Mouse (Mus musculus): ENCODE data around the gene Tnfsf9. TPM values are rescaled to one million over a fixed set of nuclear protein-coding genes. Genes with fewer than 3 reads are reported as not detected.
A peak's percentile ranks its signal among the peaks of the same experiment; 100 is the strongest.

Gene Tnfsf9
- polyA plus RNA-seq, 1 experiment from 2014 or later: 5.6 TPM

- Histone ChIP-seq H3K27ac (replicated peaks; ENCODE audit: low read depth, low read length) (no peak overlapping the region), H3K4me2 (ENCODE audit: low read depth, low read length) (peak overlapping the region; percentile 19), H3K4me1 (ENCODE audit: control insufficient read depth, insufficient read depth, low read length) (peaks cover 3% of the 10 kb centered on the region), H3K27me3 (ENCODE audit: control insufficient read depth, insufficient read depth, low read length) (peaks cover 24% of the 10 kb centered on the region), H3K4me3 (ENCODE audit: low read depth, low read length) (peak overlapping the region; percentile 26), H3K9ac (replicated peaks; ENCODE audit: low read length) (no peak overlapping the region), H3K36me3 (replicated peaks; ENCODE audit: control insufficient read depth, insufficient read depth, low read depth, low read length) (no peaks in the 10 kb centered on the region), H3K9me3 (replicated peaks; ENCODE audit: control insufficient read depth, low read length) (no peaks in the 10 kb centered on the region)
- DNase-seq (ENCODE audit: low spot score) (no peak), ATAC-seq (replicated peaks; ENCODE audit: insufficient number of reproducible peaks, low FRiP score, low TSS enrichment, low read depth) (no peak)
- WGBS: 1% methylated on average over 22 of the region's 22 CpGs
These were observed 42.6 kb upstream of the Tnfsf9 start for GRCm38 (mm10) chr17:57062548-57062947.

DNA sequence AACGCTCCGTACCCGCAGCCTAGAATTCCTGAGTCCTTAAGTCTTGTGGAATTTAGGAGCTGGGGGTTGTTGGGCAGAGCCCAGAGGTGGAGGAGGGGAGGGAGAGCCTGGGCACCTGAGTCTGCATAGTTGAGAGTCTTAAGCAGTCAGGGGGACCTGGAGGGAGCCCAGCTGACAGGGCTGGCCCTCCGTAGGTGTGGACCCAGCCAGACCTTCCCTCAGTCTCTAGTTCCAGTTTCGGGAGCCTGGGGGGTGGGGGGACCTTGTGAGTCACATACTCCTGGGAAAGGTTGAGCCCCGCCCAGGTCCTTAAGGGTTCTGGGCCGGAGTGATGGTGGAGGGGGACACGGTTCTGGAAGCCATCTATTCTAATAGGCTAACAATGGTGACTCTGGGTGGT is 42.1 kb upstream of the Tnfsf9 start:
- H3K4me1 ChIP-seq (ENCODE audit: control insufficient read depth, insufficient read depth, low read length): peaks cover 3% of the 10 kb centered on the region
- no peak overlapping the region for H3K9ac ChIP-seq (replicated peaks; ENCODE audit: low read length)
- 6% methylated on average over 8 of the region's 8 CpGs for WGBS
- no peak overlapping the region; the same call in 1 of the 2 replicates for H3K4me2 ChIP-seq (ENCODE audit: low read depth, low read length)
- no peaks in the 10 kb centered on the region for H3K36me3 ChIP-seq (replicated peaks; ENCODE audit: control insufficient read depth, insufficient read depth, low read depth, low read length)
- H3K27me3 ChIP-seq (ENCODE audit: control insufficient read depth, insufficient read depth, low read length): peaks cover 24% of the 10 kb centered on the region
- DNase-seq (ENCODE audit: low spot score): no peak
- no peaks in the 10 kb centered on the region for H3K9me3 ChIP-seq (replicated peaks; ENCODE audit: control insufficient read depth, low read length)
- no peak for ATAC-seq (replicated peaks; ENCODE audit: insufficient number of reproducible peaks, low FRiP score, low TSS enrichment, low read depth)
- no peak overlapping the region for H3K4me3 ChIP-seq (ENCODE audit: low read depth, low read length)
- H3K27ac ChIP-seq (replicated peaks; ENCODE audit: low read depth, low read length): no peak overlapping the region

DNA sequence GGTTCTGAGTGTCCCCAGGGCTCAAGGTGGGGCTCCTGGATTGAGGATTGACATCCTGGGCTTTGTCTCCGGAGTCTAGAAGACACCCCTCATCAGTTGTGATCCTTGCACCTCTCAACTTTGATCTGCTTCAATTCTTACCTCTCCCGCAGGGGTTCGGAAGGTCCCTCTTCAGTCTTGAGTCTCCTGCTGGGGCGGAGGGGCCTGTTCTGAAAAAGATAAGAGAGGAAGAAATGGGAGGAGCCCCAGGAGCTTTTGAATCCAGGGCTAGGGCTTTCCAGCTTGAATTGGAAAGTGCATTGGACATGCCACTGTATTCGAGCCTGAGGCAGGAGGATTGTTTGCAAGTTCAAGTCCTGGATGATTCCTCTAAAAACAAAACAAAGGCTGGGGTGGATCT is 38.2 kb upstream of the Tnfsf9 start:
- Histone ChIP-seq H3K4me1 (ENCODE audit: control insufficient read depth, insufficient read depth, low read length) (peaks cover 2% of the 10 kb centered on the region), H3K9ac (replicated peaks; ENCODE audit: low read length) (no peak overlapping the region), H3K27ac (replicated peaks; ENCODE audit: low read depth, low read length) (no peak overlapping the region), H3K36me3 (replicated peaks; ENCODE audit: control insufficient read depth, insufficient read depth, low read depth, low read length) (no peaks in the 10 kb centered on the region), H3K4me3 (ENCODE audit: low read depth, low read length) (no peak overlapping the region), H3K9me3 (replicated peaks; ENCODE audit: control insufficient read depth, low read length) (no peaks in the 10 kb centered on the region), H3K27me3 (ENCODE audit: control insufficient read depth, insufficient read depth, low read length) (peaks cover 13% of the 10 kb centered on the region), H3K4me2 (ENCODE audit: low read depth, low read length) (no peak overlapping the region)
- WGBS: 59% methylated on average over 5 of the region's 5 CpGs
- no peak for ATAC-seq (replicated peaks; ENCODE audit: insufficient number of reproducible peaks, low FRiP score, low TSS enrichment, low read depth)
- no peak for DNase-seq (ENCODE audit: low spot score)

GRCm38 (mm10) chr17:57070272-57070671 is 34.9 kb upstream of the Tnfsf9 start:
- no peak overlapping the region for H3K9ac ChIP-seq (replicated peaks; ENCODE audit: low read length)
- peak overlapping the region; percentile 12 for H3K4me3 ChIP-seq (ENCODE audit: low read depth, low read length)
- WGBS: 10% methylated on average over 9 of the region's 9 CpGs
- ATAC-seq (replicated peaks; ENCODE audit: insufficient number of reproducible peaks, low FRiP score, low TSS enrichment, low read depth): no peak
- no peaks in the 10 kb centered on the region for H3K27me3 ChIP-seq (ENCODE audit: control insufficient read depth, insufficient read depth, low read length)
- H3K9me3 ChIP-seq (replicated peaks; ENCODE audit: control insufficient read depth, low read length): no peaks in the 10 kb centered on the region
- peak overlapping the region; percentile 23 for H3K4me2 ChIP-seq (ENCODE audit: low read depth, low read length)
- DNase-seq (ENCODE audit: low spot score): no peak
- no peaks in the 10 kb centered on the region for H3K36me3 ChIP-seq (replicated peaks; ENCODE audit: control insufficient read depth, insufficient read depth, low read depth, low read length)
- H3K4me1 ChIP-seq (ENCODE audit: control insufficient read depth, insufficient read depth, low read length): no peaks in the 10 kb centered on the region
- no peak overlapping the region for H3K27ac ChIP-seq (replicated peaks; ENCODE audit: low read depth, low read length)

DNA sequence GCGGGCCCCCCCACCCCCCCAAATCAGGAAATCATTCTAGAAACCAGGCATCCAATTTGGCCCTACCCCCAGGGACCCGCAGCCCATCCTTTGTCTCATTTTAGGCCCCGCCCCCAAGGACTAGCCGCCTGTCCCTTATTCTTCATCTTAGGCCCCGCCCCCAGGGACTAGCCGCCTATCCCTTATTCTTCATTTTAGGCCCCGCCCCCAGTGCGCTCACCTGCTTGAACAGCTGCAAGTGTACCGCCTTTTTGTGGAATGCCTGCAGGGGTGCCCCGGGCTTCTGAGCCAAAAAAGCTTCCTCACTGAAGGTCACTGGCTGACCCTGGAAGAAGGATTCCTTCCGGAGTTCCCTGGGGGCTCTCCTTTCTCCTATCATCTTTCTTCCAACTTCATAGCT is 34.4 kb upstream of the Tnfsf9 start:
- no peaks in the 10 kb centered on the region for H3K9me3 ChIP-seq (replicated peaks; ENCODE audit: control insufficient read depth, low read length)
- H3K9ac ChIP-seq (replicated peaks; ENCODE audit: low read length): no peak overlapping the region
- 2% methylated on average over 11 of the region's 11 CpGs for WGBS
- peak overlapping the region; percentile 12; the same call in 1 of the 2 replicates for H3K4me3 ChIP-seq (ENCODE audit: low read depth, low read length)
- H3K27ac ChIP-seq (replicated peaks; ENCODE audit: low read depth, low read length): no peak overlapping the region
- H3K27me3 ChIP-seq (ENCODE audit: control insufficient read depth, insufficient read depth, low read length): no peaks in the 10 kb centered on the region
- H3K4me1 ChIP-seq (ENCODE audit: control insufficient read depth, insufficient read depth, low read length): no peaks in the 10 kb centered on the region
- peak overlapping the region; percentile 23; the same call in 1 of the 2 replicates for H3K4me2 ChIP-seq (ENCODE audit: low read depth, low read length)
- no peaks in the 10 kb centered on the region for H3K36me3 ChIP-seq (replicated peaks; ENCODE audit: control insufficient read depth, insufficient read depth, low read depth, low read length)
- 0 out of 2 replicates have a peak, but pooled peaks have one; percentile 42 for ATAC-seq (replicated peaks; ENCODE audit: insufficient number of reproducible peaks, low FRiP score, low TSS enrichment, low read depth)
- peak; percentile 72 for DNase-seq (ENCODE audit: low spot score)

- DNase-seq (ENCODE audit: low spot score): no peak
- H3K36me3 ChIP-seq (replicated peaks; ENCODE audit: control insufficient read depth, insufficient read depth, low read depth, low read length): no peaks in the 10 kb centered on the region
- no peaks in the 10 kb centered on the region for H3K4me1 ChIP-seq (ENCODE audit: control insufficient read depth, insufficient read depth, low read length)
- no peak overlapping the region for H3K4me2 ChIP-seq (ENCODE audit: low read depth, low read length)
- no peak for ATAC-seq (replicated peaks; ENCODE audit: insufficient number of reproducible peaks, low FRiP score, low TSS enrichment, low read depth)
- WGBS: 51% methylated on average over 3 of the region's 3 CpGs
- no peaks in the 10 kb centered on the region for H3K27me3 ChIP-seq (ENCODE audit: control insufficient read depth, insufficient read depth, low read length)
- no peak overlapping the region for H3K9ac ChIP-seq (replicated peaks; ENCODE audit: low read length)
- H3K27ac ChIP-seq (replicated peaks; ENCODE audit: low read depth, low read length): no peak overlapping the region
- no peaks in the 10 kb centered on the region for H3K9me3 ChIP-seq (replicated peaks; ENCODE audit: control insufficient read depth, low read length)
- H3K4me3 ChIP-seq (ENCODE audit: low read depth, low read length): no peak overlapping the region
These were observed 28.2 kb upstream of the Tnfsf9 start for GRCm38 (mm10) chr17:57076916-57077315.

DNA sequence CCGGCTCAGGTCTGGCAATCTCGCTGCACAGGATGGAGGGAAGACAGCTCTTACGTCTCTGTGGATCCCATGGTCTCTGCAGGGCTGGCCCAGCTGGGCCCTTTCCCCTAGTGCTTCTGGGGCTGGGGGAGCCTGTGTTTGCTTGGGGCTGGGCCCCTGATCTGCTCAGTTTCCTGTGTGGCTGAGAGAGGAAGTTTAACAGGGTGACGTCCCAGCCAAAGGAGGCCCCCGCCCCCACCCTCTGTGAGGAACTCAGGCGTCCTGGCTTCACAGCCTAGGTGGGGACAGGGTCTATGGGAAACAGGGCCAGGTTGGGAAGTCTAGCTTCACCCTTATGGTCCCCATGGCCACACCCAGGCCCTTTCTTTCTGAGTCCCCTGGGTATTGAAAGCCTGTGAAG is 26.8 kb upstream of the Tnfsf9 start, which contains the start of gene Dennd1c:
Dennd1c (minus strand) TSS at position 179 of the 400 bp plus-strand sequence.
- no peaks in the 10 kb centered on the region for H3K4me1 ChIP-seq (ENCODE audit: control insufficient read depth, insufficient read depth, low read length)
- WGBS: 42% methylated on average over 6 of the region's 6 CpGs
- ATAC-seq (replicated peaks; ENCODE audit: insufficient number of reproducible peaks, low FRiP score, low TSS enrichment, low read depth) (no peak), DNase-seq (ENCODE audit: low spot score) (no peak)
- no peaks in the 10 kb centered on the region for H3K27me3 ChIP-seq (ENCODE audit: control insufficient read depth, insufficient read depth, low read length)
- H3K36me3 ChIP-seq (replicated peaks; ENCODE audit: control insufficient read depth, insufficient read depth, low read depth, low read length): no peaks in the 10 kb centered on the region
- H3K9me3 ChIP-seq (replicated peaks; ENCODE audit: control insufficient read depth, low read length): no peaks in the 10 kb centered on the region
- H3K4me2 ChIP-seq (ENCODE audit: low read depth, low read length): no peak within 1 kb of the TSS
- H3K4me3 ChIP-seq (ENCODE audit: low read depth, low read length): no peak within 1 kb of the TSS
- no peak within 1 kb of the TSS for H3K27ac ChIP-seq (replicated peaks; ENCODE audit: low read depth, low read length)
- no peak within 1 kb of the TSS for H3K9ac ChIP-seq (replicated peaks; ENCODE audit: low read length)

DNA sequence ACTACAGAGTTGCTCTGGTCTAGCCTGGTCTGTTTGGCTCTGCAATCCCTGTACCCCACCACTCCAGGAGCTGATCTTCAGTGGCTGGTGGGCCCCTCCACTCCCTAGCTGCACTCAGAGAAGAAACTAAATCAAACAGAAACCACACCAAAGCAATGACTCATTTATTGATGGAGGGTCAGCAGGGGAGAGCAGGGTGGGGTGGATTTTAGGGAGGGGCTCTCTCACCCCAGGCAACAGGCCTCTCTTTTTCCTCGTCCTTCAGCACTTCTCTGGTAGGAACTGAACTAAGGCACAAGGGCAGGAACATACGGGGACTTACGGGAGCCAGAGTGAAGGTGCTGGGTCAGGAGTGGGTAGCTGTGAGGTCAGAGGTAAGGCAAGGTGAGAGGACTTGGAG is 25.2 kb upstream of the Tnfsf9 start:
- H3K4me2 ChIP-seq (ENCODE audit: low read depth, low read length): no peak overlapping the region
- WGBS: 70% methylated on average over 3 of the region's 3 CpGs
- DNase-seq (ENCODE audit: low spot score) (no peak), ATAC-seq (replicated peaks; ENCODE audit: insufficient number of reproducible peaks, low FRiP score, low TSS enrichment, low read depth) (no peak)
- no peaks in the 10 kb centered on the region for H3K9me3 ChIP-seq (replicated peaks; ENCODE audit: control insufficient read depth, low read length)
- H3K27ac ChIP-seq (replicated peaks; ENCODE audit: low read depth, low read length): no peak overlapping the region
- no peaks in the 10 kb centered on the region for H3K36me3 ChIP-seq (replicated peaks; ENCODE audit: control insufficient read depth, insufficient read depth, low read depth, low read length)
- H3K9ac ChIP-seq (replicated peaks; ENCODE audit: low read length): no peak overlapping the region; the same call in 1 of the 2 replicates
- no peak overlapping the region for H3K4me3 ChIP-seq (ENCODE audit: low read depth, low read length)
- no peaks in the 10 kb centered on the region for H3K27me3 ChIP-seq (ENCODE audit: control insufficient read depth, insufficient read depth, low read length)
- H3K4me1 ChIP-seq (ENCODE audit: control insufficient read depth, insufficient read depth, low read length): no peaks in the 10 kb centered on the region
